Mouse (Mus musculus): ENCODE data around the gene Wdr37. TPM values are rescaled to one million over a fixed set of nuclear protein-coding genes. Genes with fewer than 3 reads are reported as not detected.

Wdr37 gene
- polyA plus RNA-seq, 1 experiment, result 25.2 TPM

DNA sequence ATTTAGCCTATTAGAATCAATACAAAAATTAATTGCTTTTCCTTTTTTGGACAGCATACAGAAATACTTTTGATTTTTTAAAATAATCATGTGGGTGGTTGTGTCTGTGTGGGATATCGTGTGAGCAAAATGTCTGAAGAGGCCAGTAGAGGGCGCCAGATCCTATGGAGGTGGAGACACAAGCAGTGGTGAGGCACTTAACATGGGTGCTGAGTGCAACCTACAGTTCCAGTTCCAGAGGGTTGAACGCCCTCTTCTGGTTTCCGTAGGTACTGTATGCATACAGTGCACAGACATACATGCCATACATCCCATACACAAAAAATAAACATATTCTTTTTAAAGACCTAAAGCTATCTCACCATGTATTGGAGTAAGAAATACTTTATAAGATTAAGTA, 91.3 kb downstream of the Wdr37 start:
- TF ChIP-seq POLR2A (IDR thresholded peaks at IDR 0.05; ENCODE audit: borderline replicate concordance, low read depth, low read length) (no peak), CTCF (IDR thresholded peaks at IDR 0.05; ENCODE audit: low read depth, low read length) (peak; percentile 67)
- Histone ChIP-seq H3K27ac (ENCODE audit: insufficient read depth, low read depth, low read length) (no peak overlapping the region), H3K4me3 (ENCODE audit: insufficient read depth, low read length) (no peak overlapping the region), H3K4me1 (ENCODE audit: control insufficient read depth, insufficient read depth, low read length) (0 out of 2 replicates have a peak, but pooled peaks cover 3% of the 10 kb centered on the region)

- Histone ChIP-seq H3K4me1 (ENCODE audit: control insufficient read depth, insufficient read depth, low read length) (no peaks in the 10 kb centered on the region), H3K4me3 (ENCODE audit: insufficient read depth, low read length) (no peak overlapping the region), H3K27ac (ENCODE audit: insufficient read depth, low read depth, low read length) (no peak overlapping the region)
- no peak for TF ChIP-seq CTCF (IDR thresholded peaks at IDR 0.05; ENCODE audit: low read depth, low read length)
- no peak for TF ChIP-seq POLR2A (IDR thresholded peaks at IDR 0.05; ENCODE audit: borderline replicate concordance, low read depth, low read length)
Observed at GRCm38 (mm10) chr13:8770616-8771015, 101.1 kb downstream of the Wdr37 start.

- Histone ChIP-seq H3K4me3 (ENCODE audit: insufficient read depth, low read length) (no peak overlapping the region), H3K27ac (ENCODE audit: insufficient read depth, low read depth, low read length) (no peak overlapping the region), H3K4me1 (ENCODE audit: control insufficient read depth, insufficient read depth, low read length) (no peaks in the 10 kb centered on the region)
- TF ChIP-seq CTCF (IDR thresholded peaks at IDR 0.05; ENCODE audit: low read depth, low read length) (no peak), POLR2A (IDR thresholded peaks at IDR 0.05; ENCODE audit: borderline replicate concordance, low read depth, low read length) (no peak)
Observed at GRCm38 (mm10) chr13:8769654-8770227, 102.0 kb downstream of the Wdr37 start.

- H3K27ac ChIP-seq (ENCODE audit: insufficient read depth, low read depth, low read length), result no peak overlapping the region
- no peak overlapping the region for H3K4me3 ChIP-seq (ENCODE audit: insufficient read depth, low read length)
- no peaks in the 10 kb centered on the region for H3K4me1 ChIP-seq (ENCODE audit: control insufficient read depth, insufficient read depth, low read length)
- TF ChIP-seq CTCF (IDR thresholded peaks at IDR 0.05; ENCODE audit: low read depth, low read length), result no peak
- no peak for TF ChIP-seq POLR2A (IDR thresholded peaks at IDR 0.05; ENCODE audit: borderline replicate concordance, low read depth, low read length)
Observed at GRCm38 (mm10) chr13:8760940-8761339, 110.8 kb downstream of the Wdr37 start.

Other genes starting within 250 kb of the Wdr37 start
- gene Idi1, start 13.6 kb upstream of the Wdr37 start, polyA plus RNA-seq (2012; ENCODE audit: insufficient read depth, insufficient read length, missing spikeins), result 23.0 and 28.4 TPM in 2 replicates
- not detected in 2 replicates for gene Gm9745, start 76.3 kb upstream of the Wdr37 start, polyA plus RNA-seq (2012; ENCODE audit: insufficient read depth, insufficient read length, missing spikeins)
- gene Idi2, start 81.0 kb upstream of the Wdr37 start, polyA plus RNA-seq (2012; ENCODE audit: insufficient read depth, insufficient read length, missing spikeins), result not detected in 2 replicates
- 26.6 and 26.7 TPM in 2 replicates for gene Gtpbp4, start 124.2 kb upstream of the Wdr37 start, polyA plus RNA-seq (2012; ENCODE audit: insufficient read depth, insufficient read length, missing spikeins)
- 51.6 and 54.1 TPM in 2 replicates for gene Larp4b, start 222.0 kb upstream of the Wdr37 start, polyA plus RNA-seq (2012; ENCODE audit: insufficient read depth, insufficient read length, missing spikeins)